Mouse (Mus musculus) ES-Bruce4 (cell line): ENCODE data around the gene Ugp2. TPM values are rescaled to one million over a fixed set of nuclear protein-coding genes. Genes with fewer than 3 reads are reported as not detected.

Experiments
- H3K27ac ChIP-seq: 2 replicates; pipeline ENCODE4 v1.5.1; 2012; ENCODE audit warnings: low read length, inconsistent platforms; ENCODE audit not compliant: insufficient read depth
- H3K27me3 ChIP-seq: 2 replicates; pipeline ENCODE4 v1.6.1; 2012; ENCODE audit warnings: mild to moderate bottlenecking, low read length, inconsistent platforms; ENCODE audit not compliant: control insufficient read depth, poor library complexity, insufficient read depth, severe bottlenecking
- H3K36me3 ChIP-seq: 2 replicates; pipeline ENCODE4 v1.6.1; 2012; ENCODE audit warnings: inconsistent platforms, mild to moderate bottlenecking, low read length, moderate library complexity; ENCODE audit not compliant: control insufficient read depth, poor library complexity, insufficient read depth, severe bottlenecking
- H3K4me1 ChIP-seq: one replicate; pipeline ENCODE4 v1.8.1; 2011; ENCODE audit warnings: low read length; ENCODE audit not compliant: control insufficient read depth, insufficient read depth
- H3K4me3 ChIP-seq: 2 replicates; pipeline ENCODE4 v1.5.1; 2011; ENCODE audit warnings: low read depth, mild to moderate bottlenecking, low read length
- H3K9ac ChIP-seq: 2 replicates; pipeline ENCODE4 v1.6.1; 2012; ENCODE audit warnings: low read depth, mild to moderate bottlenecking, inconsistent platforms; ENCODE audit not compliant: poor library complexity, severe bottlenecking
- H3K9me3 ChIP-seq: replicated peaks from 2 replicates; pipeline ENCODE4 v1.6.1; 2012; ENCODE audit warnings: mild to moderate bottlenecking, low read length, inconsistent platforms; ENCODE audit not compliant: control insufficient read depth, poor library complexity, insufficient read depth, severe bottlenecking
- CTCF ChIP-seq: IDR thresholded peaks from one replicate; pipeline ENCODE4 v1.8.1; 2011; ENCODE audit warnings: low read depth, low read length
- EP300 ChIP-seq: IDR thresholded peaks from 2 replicates; pipeline ENCODE4 v1.6.1; 2011; ENCODE audit warnings: low read depth, low read length; ENCODE audit not compliant: insufficient read depth
- POLR2A ChIP-seq: IDR thresholded peaks from one replicate; pipeline ENCODE4 v1.8.1; 2011; ENCODE audit warnings: low read length; ENCODE audit not compliant: insufficient read depth
- polyA plus RNA-seq: library from polyadenylated mRNA; stranded (reverse); fragments of >200 nt; gene quantifications from 2 replicates; pipeline ENCODE4 v1.2.4, GENCODE M21; 2011; ENCODE audit warnings: low read depth; ENCODE audit not compliant: missing spikeins, insufficient read depth, insufficient read length

Ugp2 gene
- polyA plus RNA-seq, 1 experiment: 39.9 TPM

DNA sequence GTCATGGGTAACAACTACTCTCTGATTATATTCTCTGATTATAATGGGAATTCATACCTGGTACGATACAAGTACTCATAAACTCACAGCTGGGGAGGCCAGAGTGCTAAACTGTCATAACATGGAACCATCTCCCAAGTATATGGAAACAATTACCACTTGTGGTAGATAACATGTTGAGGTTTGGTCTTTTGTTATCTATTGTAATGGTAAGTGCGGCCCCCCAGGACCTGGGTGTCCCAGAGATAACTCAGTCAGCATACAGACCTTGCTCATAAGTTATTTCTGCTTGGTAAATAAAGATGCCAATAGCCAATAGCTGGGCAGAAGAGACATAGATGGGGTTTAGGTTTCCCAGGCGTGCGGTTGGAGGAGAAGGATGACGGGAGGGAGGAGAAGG lies 27.5 kb downstream of the Ugp2 start:
- Histone ChIP-seq H3K9me3 (0 out of 2 replicates have a peak, but pooled peaks cover under 1% of the 10 kb centered on the region), H3K27me3 (no peaks in the 10 kb centered on the region), H3K9ac (no peak overlapping the region), H3K4me3 (no peak overlapping the region), H3K4me1 (no peaks in the 10 kb centered on the region), H3K36me3 (no peaks in the 10 kb centered on the region), H3K27ac (no peak overlapping the region)
- TF ChIP-seq EP300: no peak
- TF ChIP-seq POLR2A: no peak
- no peak for TF ChIP-seq CTCF

GRCm38 (mm10) chr11:21339088-21339487 lies 31.9 kb downstream of the Ugp2 start:
- H3K9me3 ChIP-seq: 0 out of 2 replicates have a peak, but pooled peaks cover 3% of the 10 kb centered on the region
- H3K27ac ChIP-seq: no peak overlapping the region
- no peak overlapping the region for H3K4me3 ChIP-seq
- no peaks in the 10 kb centered on the region for H3K36me3 ChIP-seq
- H3K4me1 ChIP-seq: no peaks in the 10 kb centered on the region
- no peak overlapping the region for H3K9ac ChIP-seq
- no peak for TF ChIP-seq POLR2A
- TF ChIP-seq CTCF: no peak
- H3K27me3 ChIP-seq: no peaks in the 10 kb centered on the region

DNA sequence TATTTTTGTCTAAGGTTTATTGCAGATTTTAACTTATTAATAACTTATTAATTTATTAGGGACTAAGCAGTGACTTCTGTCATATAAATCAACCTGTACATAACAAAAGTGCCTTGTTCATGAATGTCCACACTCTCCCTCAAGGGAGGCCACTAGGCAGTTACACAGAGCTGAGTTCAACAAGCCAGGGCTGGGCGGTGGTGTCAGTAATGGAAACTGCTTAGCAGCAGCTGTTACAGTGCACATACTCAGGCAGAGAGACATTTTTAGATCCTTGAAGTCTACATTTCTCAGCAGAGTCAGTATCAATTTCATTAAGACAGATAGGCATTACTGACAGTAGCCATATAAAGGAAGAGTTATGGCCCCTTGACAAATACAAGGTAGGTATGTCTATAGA lies 33.1 kb downstream of the Ugp2 start:
- Histone ChIP-seq H3K4me3 (no peak overlapping the region), H3K4me1 (no peaks in the 10 kb centered on the region), H3K9ac (no peak overlapping the region), H3K9me3 (0 out of 2 replicates have a peak, but pooled peaks cover 3% of the 10 kb centered on the region), H3K36me3 (no peaks in the 10 kb centered on the region; the same call in 1 of the 2 replicates), H3K27ac (no peak overlapping the region), H3K27me3 (no peaks in the 10 kb centered on the region)
- TF ChIP-seq EP300 (no peak), CTCF (no peak), POLR2A (no peak)

GRCm38 (mm10) chr11:21332639-21333295 lies 38.2 kb downstream of the Ugp2 start:
- Histone ChIP-seq H3K36me3 (peaks cover 2% of the 10 kb centered on the region), H3K4me3 (no peak overlapping the region), H3K9me3 (no peaks in the 10 kb centered on the region), H3K27me3 (no peaks in the 10 kb centered on the region), H3K9ac (no peak overlapping the region), H3K27ac (no peak overlapping the region), H3K4me1 (no peaks in the 10 kb centered on the region)
- no peak for TF ChIP-seq POLR2A
- no peak for TF ChIP-seq CTCF
- no peak for TF ChIP-seq EP300

DNA sequence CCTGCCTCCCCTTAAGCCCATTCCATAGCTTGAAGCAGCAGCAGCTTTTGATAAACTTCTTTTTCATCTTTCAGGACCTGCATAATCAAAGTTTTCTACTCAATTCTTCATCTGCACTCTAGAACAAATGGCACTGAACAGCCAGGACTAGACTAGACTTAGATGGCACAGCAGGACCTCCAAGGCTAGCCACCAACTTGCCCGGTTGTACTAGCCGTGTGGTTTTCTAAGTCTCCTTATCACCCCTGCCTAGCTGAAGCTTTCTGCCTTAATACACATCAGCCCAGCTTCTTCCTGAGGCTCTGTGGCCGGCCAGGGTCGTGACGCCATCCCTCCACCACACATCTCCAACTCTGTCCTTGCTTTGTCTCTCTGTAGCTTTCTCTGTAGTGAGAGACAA lies 42.9 kb downstream of the Ugp2 start:
- no peak overlapping the region for H3K27ac ChIP-seq
- no peaks in the 10 kb centered on the region for H3K4me1 ChIP-seq
- H3K4me3 ChIP-seq: no peak overlapping the region
- H3K9ac ChIP-seq: no peak overlapping the region
- no peaks in the 10 kb centered on the region for H3K27me3 ChIP-seq
- TF ChIP-seq POLR2A (no peak), EP300 (no peak), CTCF (no peak)
- H3K36me3 ChIP-seq: peaks cover 2% of the 10 kb centered on the region
- no peaks in the 10 kb centered on the region for H3K9me3 ChIP-seq

DNA sequence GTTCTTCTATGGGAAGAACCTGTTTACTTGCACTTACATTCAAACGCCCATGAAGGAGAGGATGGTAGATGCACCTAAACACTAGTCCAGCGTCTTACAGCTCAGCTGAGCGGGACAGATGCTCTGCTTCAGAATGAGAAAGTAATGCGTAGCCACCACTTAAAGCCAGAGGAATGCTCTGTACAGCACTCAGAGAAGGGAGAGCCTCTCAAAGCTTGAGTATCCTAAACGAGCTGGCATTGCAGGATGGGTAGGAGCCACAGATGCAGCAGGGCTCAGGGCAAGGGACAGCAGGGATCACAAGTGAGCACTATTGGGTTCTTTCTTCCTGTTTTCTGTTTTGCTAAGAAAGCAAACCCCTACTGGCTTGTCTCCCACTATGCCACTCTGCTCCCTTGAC lies 43.5 kb downstream of the Ugp2 start:
- no peaks in the 10 kb centered on the region for H3K27me3 ChIP-seq
- H3K36me3 ChIP-seq: peaks cover 2% of the 10 kb centered on the region
- H3K9me3 ChIP-seq: no peaks in the 10 kb centered on the region
- H3K9ac ChIP-seq: no peak overlapping the region
- no peaks in the 10 kb centered on the region for H3K4me1 ChIP-seq
- TF ChIP-seq POLR2A (no peak), EP300 (no peak), CTCF (no peak)
- H3K27ac ChIP-seq: no peak overlapping the region
- H3K4me3 ChIP-seq: no peak overlapping the region
